Mouse (Mus musculus): Measurements from ENCODE around the gene Cplx3. TPM values are rescaled to one million over a fixed set of nuclear protein-coding genes. Genes with fewer than 3 reads are reported as not detected.

The Cplx3 gene
- polyA plus RNA-seq, 1 experiment from 2014 or later = not detected

Other genes with a start within 250 kb of the Cplx3 start
- 25.0 and 30.1 TPM in 2 replicates for gene Ppcdc, start 166.2 kb downstream of the Cplx3 start, polyA plus RNA-seq (2015; fragmentation: Nextera tagmentation; extraction: Ambion mirVana)
- gene Scamp5, start 138.2 kb downstream of the Cplx3 start, polyA plus RNA-seq (2015; fragmentation: Nextera tagmentation; extraction: Ambion mirVana) = 14.1 and 16.4 TPM in 2 replicates
- gene Rpp25, start 102.3 kb downstream of the Cplx3 start, polyA plus RNA-seq (2015; fragmentation: Nextera tagmentation; extraction: Ambion mirVana) = 7.0 and 8.1 TPM in 2 replicates
- gene Cox5a, start 85.0 kb downstream of the Cplx3 start, polyA plus RNA-seq (2015; fragmentation: Nextera tagmentation; extraction: Ambion mirVana) = 844 and 895 TPM in 2 replicates
- 17.2 and 18.2 TPM in 2 replicates for gene Fam219b, start 68.8 kb downstream of the Cplx3 start, polyA plus RNA-seq (2015; fragmentation: Nextera tagmentation; extraction: Ambion mirVana)
- 50.2 and 55.8 TPM in 2 replicates for gene Mpi, start 53.5 kb downstream of the Cplx3 start, polyA plus RNA-seq (2015; fragmentation: Nextera tagmentation; extraction: Ambion mirVana)
- gene Scamp2, start 45.3 kb downstream of the Cplx3 start, polyA plus RNA-seq (2015; fragmentation: Nextera tagmentation; extraction: Ambion mirVana) = 83.9 and 84.5 TPM in 2 replicates
- gene Ulk3, start 16.8 kb downstream of the Cplx3 start, polyA plus RNA-seq (2015; fragmentation: Nextera tagmentation; extraction: Ambion mirVana) = 16.3 and 20.4 TPM in 2 replicates
- not detected in 2 replicates for gene Lman1l, start 14.5 kb upstream of the Cplx3 start, polyA plus RNA-seq (2015; fragmentation: Nextera tagmentation; extraction: Ambion mirVana)
- gene Csk, start 47.4 kb upstream of the Cplx3 start, polyA plus RNA-seq (2015; fragmentation: Nextera tagmentation; extraction: Ambion mirVana) = 29.0 and 31.4 TPM in 2 replicates
- not detected in 2 replicates for gene Cyp1a2, start 77.4 kb upstream of the Cplx3 start, polyA plus RNA-seq (2015; fragmentation: Nextera tagmentation; extraction: Ambion mirVana)
- not detected in 2 replicates for gene Cyp1a1, start 81.6 kb upstream of the Cplx3 start, polyA plus RNA-seq (2015; fragmentation: Nextera tagmentation; extraction: Ambion mirVana)
- gene Edc3, start 102.3 kb upstream of the Cplx3 start, polyA plus RNA-seq (2015; fragmentation: Nextera tagmentation; extraction: Ambion mirVana) = 29.6 and 29.9 TPM in 2 replicates
- gene Clk3, start 159.6 kb upstream of the Cplx3 start, polyA plus RNA-seq (2015; fragmentation: Nextera tagmentation; extraction: Ambion mirVana) = 57.8 and 71.7 TPM in 2 replicates
- 7.4 and 7.8 TPM in 2 replicates for gene Arid3b, start 230.5 kb upstream of the Cplx3 start, polyA plus RNA-seq (2015; fragmentation: Nextera tagmentation; extraction: Ambion mirVana)